Mouse (Mus musculus) forebrain, embryonic 14.5 days (tissue): ENCODE measurements at regions not wholly inside any gene's neighbourhood (a gene's known extent, or its start where the extent isn't known, plus 50 kb on each side); places are given as distances from the start of the nearest gene placed in this dataset.

Experiments used
- ATAC-seq: fragments of 200-750 bp; cut with Nextera tagmentation; 2 replicates; pipeline ENCODE4 v1.8.0; 2017; ENCODE audit warnings: mild to moderate bottlenecking, moderate library complexity
- DNase-seq: peaks from one replicate; pipeline ENCODE4 v3.0.0-alpha.2; 2015; ENCODE audit warnings: low spot score
- H3K27ac ChIP-seq: fragments of 300-500 bp; sonication (generic); 2 replicates; pipeline ENCODE4 v1.5.1; 2014; ENCODE audit warnings: low read depth, mild to moderate bottlenecking, control low read depth, low read length, moderate library complexity
- H3K27me3 ChIP-seq: fragments of 300-500 bp; sonication (generic); replicated peaks from 2 replicates; pipeline ENCODE4 v1.6.1; 2014; ENCODE audit warnings: low read length, control low read depth, mixed read lengths; ENCODE audit not compliant: control insufficient read depth, insufficient read depth
- H3K36me3 ChIP-seq: fragments of 300-500 bp; sonication (generic); 2 replicates; pipeline ENCODE4 v1.6.1; 2014; ENCODE audit warnings: low read length, control low read depth; ENCODE audit not compliant: control insufficient read depth, insufficient read depth
- H3K4me1 ChIP-seq: fragments of 300-500 bp; sonication (generic); 2 replicates; pipeline ENCODE4 v1.6.1; 2014; ENCODE audit warnings: antibody characterized with exemption, low read length, control low read depth; ENCODE audit not compliant: control insufficient read depth, insufficient read depth
- H3K4me2 ChIP-seq: fragments of 300-500 bp; sonication (generic); 2 replicates; pipeline ENCODE4 v1.6.1; 2014; ENCODE audit warnings: mild to moderate bottlenecking, control low read depth, low read length
- H3K4me3 ChIP-seq: fragments of 300-500 bp; sonication (generic); 2 replicates; pipeline ENCODE4 v1.5.1; 2014; ENCODE audit warnings: low read depth, low read length, control low read depth
- H3K9ac ChIP-seq: fragments of 300-500 bp; sonication (generic); 2 replicates; pipeline ENCODE4 v1.6.1; 2014; ENCODE audit warnings: mild to moderate bottlenecking, low read length, control low read depth, moderate library complexity
- H3K9me3 ChIP-seq: fragments of 300-500 bp; sonication (generic); replicated peaks from 2 replicates; pipeline ENCODE4 v1.6.1; 2016; ENCODE audit warnings: low read length, control low read depth, mixed read lengths; ENCODE audit not compliant: control insufficient read depth
- WGBS: fragments of 180-500 bp; shearing (Covaris S2); extraction: QIAGEN DNeasy Blood & Tissue Kit; methylation state at CpG from one replicate; pipeline ENCODE4 v1.1.7; 2014; 5-methylcytosine and 5-hydroxymethylcytosine counted together

DNA sequence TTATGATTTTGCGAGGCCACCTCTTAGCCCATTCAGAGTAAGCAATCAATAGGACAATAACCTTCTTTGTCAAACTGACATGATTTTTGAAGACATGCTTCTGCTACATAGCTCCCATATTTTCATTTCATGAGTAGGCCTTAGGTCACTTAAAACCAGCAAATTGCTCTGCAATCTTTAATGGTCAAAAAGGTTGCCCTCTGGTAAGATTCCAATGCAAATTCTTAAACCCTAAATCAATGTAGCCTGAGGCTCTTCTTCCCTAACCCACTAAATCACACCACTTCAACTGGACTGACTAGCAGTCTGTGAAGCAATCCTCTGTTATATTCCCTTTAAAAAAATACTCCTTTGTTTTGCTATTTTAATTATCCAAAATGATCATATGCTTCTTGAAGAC, 1359.0 kb upstream of the Nudt12 start:
- H3K36me3 ChIP-seq: no peaks in the 10 kb centered on the region
- no peak for ATAC-seq
- no peak overlapping the region for H3K27ac ChIP-seq
- H3K4me2 ChIP-seq: no peak overlapping the region
- H3K9ac ChIP-seq: no peak overlapping the region
- H3K27me3 ChIP-seq: no peaks in the 10 kb centered on the region
- no peak for DNase-seq
- H3K9me3 ChIP-seq: no peaks in the 10 kb centered on the region
- no peak overlapping the region for H3K4me3 ChIP-seq
- WGBS: 94% methylated on average over 1 of the region's 1 CpGs
- no peaks in the 10 kb centered on the region for H3K4me1 ChIP-seq

DNA sequence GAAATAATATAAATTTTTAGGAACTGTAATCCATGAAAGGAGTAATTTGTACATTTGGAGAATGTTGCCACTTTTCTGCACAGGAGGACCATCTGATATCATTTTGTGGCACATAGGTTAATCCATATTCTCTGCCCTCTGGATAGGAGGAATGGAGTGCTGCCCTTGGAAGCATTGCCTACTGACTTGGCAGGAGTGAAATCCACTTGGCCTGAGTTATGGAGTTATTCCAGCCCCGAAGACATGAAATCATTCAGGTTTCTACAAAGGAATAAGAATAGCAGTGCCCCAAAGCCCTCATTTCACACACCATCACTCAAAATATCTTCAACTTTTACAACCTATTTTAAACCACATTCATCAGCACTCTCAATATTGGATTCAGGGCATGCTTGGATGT, 1342.2 kb upstream of the Nudt12 start:
- H3K4me3 ChIP-seq: no peak overlapping the region
- no peaks in the 10 kb centered on the region for H3K36me3 ChIP-seq
- 74% methylated on average over 1 of the region's 1 CpGs for WGBS
- H3K9me3 ChIP-seq: no peaks in the 10 kb centered on the region
- H3K4me2 ChIP-seq: no peak overlapping the region
- H3K4me1 ChIP-seq: no peaks in the 10 kb centered on the region
- H3K27ac ChIP-seq: no peak overlapping the region
- no peak overlapping the region for H3K9ac ChIP-seq
- ATAC-seq: no peak
- no peak for DNase-seq
- no peaks in the 10 kb centered on the region for H3K27me3 ChIP-seq

DNA sequence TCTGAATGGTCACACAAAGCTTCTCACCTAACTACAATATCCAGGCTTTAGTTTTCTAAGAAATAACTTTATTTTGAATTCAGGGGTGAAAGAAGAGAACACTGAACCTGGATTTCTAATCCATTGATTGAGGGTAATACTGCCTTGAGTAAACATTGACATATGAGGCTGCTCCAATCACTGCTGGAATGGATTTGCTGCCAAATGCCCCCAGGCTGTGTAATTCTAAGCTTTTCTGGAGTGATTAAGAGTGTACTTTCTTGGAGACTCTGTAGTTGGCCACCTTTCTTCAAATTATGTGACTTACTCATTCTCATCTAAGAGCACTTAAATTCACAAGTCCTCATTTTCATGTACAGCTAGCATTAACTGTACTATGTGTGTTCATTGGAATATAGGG, 1331.5 kb upstream of the Nudt12 start:
- H3K4me3 ChIP-seq: no peak overlapping the region
- H3K36me3 ChIP-seq: no peaks in the 10 kb centered on the region
- H3K4me2 ChIP-seq: no peak overlapping the region
- no peaks in the 10 kb centered on the region for H3K27me3 ChIP-seq
- no peaks in the 10 kb centered on the region for H3K4me1 ChIP-seq
- ATAC-seq (no peak), DNase-seq (no peak)
- H3K9ac ChIP-seq: no peak overlapping the region
- H3K27ac ChIP-seq: no peak overlapping the region
- H3K9me3 ChIP-seq: no peaks in the 10 kb centered on the region; the same call in 1 of the 2 replicates

DNA sequence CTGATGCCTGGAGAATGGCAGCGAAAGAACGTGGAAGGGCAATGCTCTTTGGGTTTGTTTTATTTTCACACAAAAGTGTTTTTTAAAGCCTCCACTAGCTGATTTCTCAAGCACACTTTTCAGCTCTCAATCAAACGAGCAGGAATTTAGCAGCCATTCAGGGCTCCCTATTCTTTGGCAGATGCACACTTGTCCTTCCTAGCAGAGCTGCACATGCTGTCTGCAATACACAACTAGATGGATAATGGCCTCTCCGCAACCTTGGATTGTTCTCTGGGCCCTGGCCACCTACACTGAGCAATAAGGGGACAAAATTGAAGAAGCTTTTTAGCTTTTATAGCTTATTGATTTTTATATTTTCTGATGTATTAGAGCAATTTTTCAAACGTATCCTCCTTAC, 1324.5 kb upstream of the Nudt12 start:
- Histone ChIP-seq H3K4me3 (no peak overlapping the region), H3K36me3 (no peaks in the 10 kb centered on the region), H3K27ac (no peak overlapping the region), H3K9me3 (no peaks in the 10 kb centered on the region; the same call in 1 of the 2 replicates), H3K9ac (no peak overlapping the region), H3K27me3 (no peaks in the 10 kb centered on the region), H3K4me1 (no peaks in the 10 kb centered on the region), H3K4me2 (no peak overlapping the region)
- DNase-seq (peak; percentile 65), ATAC-seq (peak; percentile 92)
- WGBS: 42% methylated on average over 5 of the region's 5 CpGs

DNA sequence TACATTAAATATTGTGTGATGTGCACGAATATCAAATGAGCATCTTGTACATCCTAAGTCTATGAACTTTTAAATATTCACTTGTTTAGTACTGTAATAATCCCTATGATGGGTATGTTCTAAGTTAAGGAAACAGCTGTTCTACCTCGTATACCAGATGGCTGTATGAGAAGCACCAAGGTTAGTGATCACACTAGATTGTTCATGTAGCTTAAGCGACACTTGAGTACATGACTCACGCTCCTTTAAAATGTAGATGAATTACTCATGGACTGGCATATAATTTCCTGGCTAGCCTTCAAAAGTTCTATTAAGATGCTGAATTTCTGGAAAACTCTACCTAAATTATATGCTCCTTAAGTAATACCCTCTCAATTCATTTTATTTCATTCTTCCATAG, 1307.9 kb upstream of the Nudt12 start:
- no peak for DNase-seq
- H3K4me3 ChIP-seq: no peak overlapping the region
- no peaks in the 10 kb centered on the region for H3K36me3 ChIP-seq
- H3K4me1 ChIP-seq: no peaks in the 10 kb centered on the region
- H3K27me3 ChIP-seq: no peaks in the 10 kb centered on the region
- 95% methylated on average over 4 of the region's 4 CpGs for WGBS
- no peaks in the 10 kb centered on the region for H3K9me3 ChIP-seq
- no peak overlapping the region for H3K27ac ChIP-seq
- ATAC-seq: no peak
- no peak overlapping the region for H3K4me2 ChIP-seq
- no peak overlapping the region for H3K9ac ChIP-seq
